Mouse (Mus musculus): ENCODE data around the gene Ap1g2. TPM values are rescaled to one million over a fixed set of nuclear protein-coding genes. Genes with fewer than 3 reads are reported as not detected.
A peak's percentile ranks its signal among the peaks of the same experiment; 100 is the strongest.

Ap1g2 gene
- total RNA-seq, 4 experiments from 2014 or later, result 2.2 to 3.9 (median 3.6) TPM

DNA sequence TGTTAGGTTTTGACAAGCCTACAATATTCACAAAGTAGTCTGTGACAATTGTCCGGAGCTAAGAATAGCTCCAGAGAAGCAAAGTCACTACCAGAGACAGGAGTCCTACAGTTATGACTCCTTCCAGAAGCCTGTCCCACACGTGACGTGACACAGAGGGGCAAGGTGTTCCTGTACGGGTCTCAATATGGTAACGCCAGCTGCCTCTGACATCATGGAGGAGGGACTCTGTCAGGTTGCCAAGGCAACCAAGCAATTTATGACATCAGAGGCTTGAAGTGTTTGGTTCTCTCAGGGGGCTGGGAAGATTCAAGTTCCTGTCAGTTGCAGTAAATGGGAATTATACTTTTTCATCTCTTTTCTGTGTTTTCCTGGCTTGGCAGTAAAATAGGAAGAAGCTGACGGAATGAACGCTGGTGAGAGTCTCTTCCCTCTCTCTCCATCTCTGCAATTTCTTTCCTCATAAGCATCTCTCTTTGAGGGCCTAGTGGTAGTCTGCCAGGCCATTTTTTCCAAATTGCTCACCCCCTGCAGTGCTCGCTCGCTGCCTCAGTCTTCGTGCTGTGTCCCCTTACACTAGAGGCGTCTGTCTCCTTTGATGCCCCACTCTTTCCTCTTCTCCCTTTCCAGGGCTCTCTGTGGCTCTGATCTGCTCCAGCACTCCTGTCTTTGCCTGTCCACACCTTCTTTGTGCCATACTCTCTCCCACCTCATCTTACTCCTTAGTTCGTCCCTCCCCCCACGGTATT is 17.0 kb downstream of the Ap1g2 start:
- no peak for DNase-seq (ENCODE audit: low spot score in 2 of 2)

DNA sequence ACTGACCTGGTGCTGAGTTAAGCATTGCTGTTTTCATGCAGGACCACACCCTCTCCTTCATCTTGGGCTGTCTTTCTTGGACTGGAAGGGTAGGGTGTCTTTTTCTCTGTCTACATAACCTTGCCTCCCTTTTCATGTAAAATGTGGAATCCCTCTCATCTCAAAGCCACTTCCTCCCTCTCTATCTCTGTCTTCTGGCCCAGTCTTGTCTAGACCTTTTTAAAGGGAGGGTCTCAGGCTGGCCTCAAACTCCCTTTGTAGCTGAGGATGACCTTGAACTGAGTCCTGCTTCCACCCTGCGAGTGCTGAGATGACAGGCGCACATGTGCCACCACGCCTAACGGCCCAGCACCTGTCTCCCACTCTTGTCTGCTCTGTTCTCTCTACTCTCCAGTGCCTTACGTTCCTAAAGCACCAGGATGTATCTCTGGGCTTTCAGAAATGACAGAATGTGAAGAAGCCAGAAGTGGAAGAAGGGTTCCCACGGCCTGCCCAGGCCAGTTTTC is 20.3 kb downstream of the Ap1g2 start:
- DNase-seq (ENCODE audit: low spot score in 2 of 2), result no peak

DNA sequence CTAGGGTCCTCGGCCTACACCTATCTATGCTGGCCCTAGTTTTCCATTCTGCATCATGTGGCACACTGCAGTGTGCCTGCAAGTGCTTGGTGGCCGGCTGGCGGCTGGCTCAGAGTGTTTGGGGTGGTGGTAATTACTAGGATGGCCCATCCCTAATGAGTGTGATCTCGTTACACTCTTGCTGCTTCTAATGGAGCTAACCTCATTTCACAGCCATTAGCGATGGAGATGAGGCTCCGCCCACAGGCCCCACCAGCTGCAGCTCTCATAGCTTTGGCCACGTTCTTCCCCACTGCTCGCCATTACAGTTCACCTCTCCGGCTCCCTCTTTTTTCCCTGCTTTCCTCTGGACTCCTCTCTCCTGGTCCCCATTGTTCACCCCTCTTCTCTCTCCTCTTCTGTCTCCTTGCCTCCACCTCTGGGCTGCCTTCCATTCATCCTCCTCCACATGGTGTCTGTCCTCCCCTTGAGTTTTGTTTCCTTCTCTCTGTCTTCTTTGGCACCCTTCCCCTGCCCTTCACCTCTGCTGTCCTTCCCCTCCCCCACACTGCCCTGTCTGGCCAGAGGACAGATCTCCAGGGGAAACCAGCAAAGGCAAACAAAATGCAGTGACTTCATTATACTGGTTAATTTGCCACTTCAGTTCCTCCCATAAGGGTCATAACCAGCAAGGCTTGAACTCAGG is 20.9 kb downstream of the Ap1g2 start:
- DNase-seq (ENCODE audit: low spot score in 2 of 2), result no peak

DNA sequence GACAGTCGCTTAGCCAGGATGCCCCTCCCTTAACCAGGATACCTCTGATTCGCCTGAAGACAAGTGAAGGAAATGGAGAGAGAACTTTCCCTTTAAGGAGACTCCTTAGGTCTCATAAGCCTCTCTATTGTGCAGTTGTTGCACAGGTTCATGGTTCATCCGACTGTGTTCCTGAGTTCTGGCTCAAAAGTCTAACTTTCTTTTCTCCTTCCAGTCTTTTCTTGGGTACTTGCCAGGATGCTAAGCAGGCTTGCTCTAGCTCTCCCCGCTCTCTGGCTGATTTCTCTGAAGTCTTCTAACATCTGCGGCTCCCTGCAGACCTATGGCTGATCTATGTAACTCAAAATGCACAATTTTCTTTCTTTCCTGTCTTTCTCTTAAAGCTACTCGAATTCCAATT is 22.9 kb downstream of the Ap1g2 start:
- DNase-seq (ENCODE audit: low spot score in 2 of 2), result no peak

DNA sequence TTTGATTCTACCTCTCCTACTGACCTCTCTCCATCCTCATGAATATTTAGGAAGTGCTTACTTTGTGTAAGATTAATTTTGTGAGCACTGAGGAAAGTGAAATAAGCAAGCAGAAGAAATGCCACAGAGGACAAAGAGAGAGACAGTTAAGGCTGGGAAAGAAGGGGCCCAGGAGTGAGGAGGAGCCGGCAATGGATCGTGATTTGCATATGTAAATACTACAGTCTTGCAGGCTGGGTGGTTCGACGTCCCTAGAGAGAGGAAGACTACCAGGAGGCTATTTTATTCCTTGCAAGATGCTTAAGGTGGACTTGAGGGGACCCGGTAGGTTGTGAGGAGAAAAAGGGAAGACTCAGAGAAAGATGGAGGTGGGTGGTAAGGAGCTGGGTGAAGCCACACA is 25.3 kb downstream of the Ap1g2 start:
- DNase-seq (ENCODE audit: low spot score in 2 of 2), result no peak

DNA sequence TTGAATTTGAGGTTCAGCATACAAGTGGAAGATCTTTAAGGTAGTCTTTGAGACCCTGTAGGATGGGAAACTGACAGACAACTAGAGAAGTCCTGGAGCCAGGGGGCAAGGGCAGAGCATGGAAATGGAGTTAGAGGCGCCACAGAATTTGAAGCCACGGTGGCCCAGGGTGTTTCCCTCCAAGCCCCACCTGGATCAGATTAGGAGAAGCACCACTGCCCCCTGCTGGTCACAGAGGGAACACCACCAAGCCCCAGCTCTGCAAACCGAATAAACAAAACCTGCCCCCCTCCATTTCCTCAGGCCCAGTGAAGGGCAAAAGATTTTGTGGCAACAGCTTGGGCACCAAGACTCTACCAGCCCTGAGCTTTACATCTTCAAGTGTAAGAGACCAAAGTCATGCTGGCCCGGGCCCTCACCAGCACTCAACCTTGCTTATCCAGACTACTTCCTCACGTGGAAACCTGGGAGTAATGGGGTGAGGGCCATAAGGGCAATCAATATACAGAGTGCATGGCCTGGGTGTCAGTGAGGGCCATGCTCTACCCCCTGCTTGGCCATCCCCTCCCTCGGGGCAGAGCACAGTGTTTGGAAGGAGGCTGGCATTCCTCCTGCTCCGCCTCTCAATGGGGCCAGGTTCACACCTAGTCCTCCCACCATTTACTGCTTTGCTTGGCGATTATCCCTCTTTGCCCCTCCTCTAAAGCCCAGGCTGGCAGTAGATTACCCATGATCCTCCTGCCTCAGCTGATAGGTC is 27.0 kb downstream of the Ap1g2 start:
- DNase-seq (ENCODE audit: low spot score in 2 of 2), result peak in 1 of 2 experiments; percentile 34

DNA sequence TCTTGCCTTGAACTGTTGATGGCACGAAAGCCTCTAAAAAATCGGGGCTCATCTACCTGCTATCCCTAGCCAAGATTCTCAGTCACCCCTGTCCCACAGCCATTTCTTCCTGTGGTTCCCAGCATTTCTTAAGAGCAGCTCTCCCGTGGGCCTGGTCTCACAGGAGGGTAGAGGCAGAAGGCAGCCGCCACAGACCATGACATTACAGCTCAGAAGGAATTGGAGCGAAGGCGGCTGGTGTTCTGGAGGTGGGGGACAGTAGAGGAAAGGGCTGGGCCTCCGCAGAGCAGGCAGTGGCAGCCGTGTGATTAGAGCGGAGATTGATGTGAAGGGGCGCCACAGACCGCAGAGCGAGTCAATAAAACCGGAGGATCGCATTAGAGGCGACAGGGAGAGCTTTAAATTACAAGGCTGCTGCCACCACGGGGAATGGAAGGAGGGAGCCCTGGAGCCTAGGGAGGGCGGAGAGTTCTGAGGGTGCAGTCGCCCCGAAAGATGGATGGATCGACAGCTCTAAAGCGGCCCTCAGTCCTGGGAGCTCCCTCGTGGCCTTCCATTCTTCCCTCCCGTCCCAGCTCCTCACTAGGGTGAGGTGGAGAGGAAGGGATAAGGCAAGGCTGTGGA is 27.9 kb downstream of the Ap1g2 start:
- DNase-seq (ENCODE audit: low spot score in 2 of 2), result no peak

DNA sequence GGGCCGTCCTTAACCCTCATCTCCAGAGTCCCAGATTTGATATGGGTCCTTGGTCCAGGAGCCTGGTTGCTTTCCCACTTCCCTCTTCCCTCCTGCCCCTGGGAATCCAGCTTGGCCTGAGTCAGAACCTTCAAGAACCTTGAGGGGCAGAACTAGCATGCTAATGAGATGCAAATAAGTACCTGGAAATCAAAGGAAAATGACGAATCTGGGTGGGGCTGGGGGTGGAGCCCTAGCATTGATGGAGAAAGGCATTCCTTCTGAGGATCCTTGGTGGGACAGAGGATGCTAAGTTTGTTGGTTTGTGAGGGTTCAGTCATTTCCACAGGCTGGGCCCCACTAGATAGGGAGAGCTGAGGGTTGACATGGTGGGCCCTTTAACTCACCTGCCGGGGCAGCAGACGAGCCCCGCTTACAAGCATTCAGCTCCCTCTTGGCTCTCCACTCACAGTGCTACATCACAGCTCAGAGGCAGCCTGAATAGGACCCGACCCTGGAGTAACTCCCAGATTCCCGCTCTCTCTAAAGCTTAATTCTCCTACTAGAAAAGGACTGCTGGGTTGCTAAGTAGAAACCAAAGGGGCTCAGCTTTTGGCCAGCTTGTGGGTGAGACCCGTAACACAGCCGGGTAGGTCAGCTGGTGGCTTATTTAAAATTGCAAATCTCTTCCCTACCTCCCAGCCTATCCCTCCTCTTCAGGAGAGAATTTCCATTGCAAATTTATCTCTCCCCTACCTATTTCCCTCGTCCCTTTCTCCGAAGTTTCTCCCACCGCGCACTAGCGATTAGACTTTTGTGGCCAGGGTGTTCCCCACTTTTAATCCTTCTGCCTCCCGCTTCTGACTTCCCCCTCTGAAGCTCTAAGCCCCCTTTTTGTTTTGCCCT is 28.7 kb downstream of the Ap1g2 start:
- no peak for DNase-seq (ENCODE audit: low spot score in 2 of 2)

DNA sequence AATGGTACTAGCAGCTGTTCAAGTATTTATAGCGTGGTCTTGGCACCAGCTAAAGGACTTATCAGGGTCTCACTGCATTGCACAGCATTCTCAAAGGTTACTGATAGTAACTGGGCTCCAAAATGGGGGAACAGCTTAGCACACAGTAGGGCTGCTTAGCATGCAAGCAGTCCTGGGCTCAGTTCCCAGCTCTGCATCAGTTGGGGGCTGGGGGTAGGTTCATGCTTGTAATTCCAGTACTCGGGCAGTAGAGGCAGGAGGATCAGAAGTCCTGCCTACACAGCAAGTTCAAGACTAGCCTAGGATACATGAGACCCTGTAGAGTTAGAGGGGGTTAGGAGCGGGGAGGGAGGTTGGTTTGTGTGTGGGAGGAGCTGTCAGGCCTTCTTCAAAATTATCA is 29.4 kb downstream of the Ap1g2 start:
- DNase-seq (ENCODE audit: low spot score in 2 of 2), result no peak

DNA sequence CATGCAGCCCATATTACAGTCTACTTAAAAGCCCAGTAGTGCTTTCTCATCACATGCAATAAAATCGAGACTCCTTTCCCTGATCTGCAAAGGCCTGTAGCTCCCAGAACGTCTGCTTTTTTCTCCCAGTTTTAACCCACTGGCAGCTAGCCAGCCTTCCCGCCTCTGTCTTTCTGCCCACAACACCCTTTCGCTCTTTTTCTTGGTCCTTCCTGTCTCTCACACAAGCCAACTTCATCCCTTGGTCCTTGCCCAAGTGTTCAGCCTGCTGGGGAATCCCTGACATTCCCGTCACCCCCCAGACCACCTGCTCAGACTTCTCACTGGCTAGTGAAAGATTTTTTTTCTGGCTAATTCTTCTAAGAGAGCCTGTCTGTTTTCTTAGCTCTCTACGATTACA is 30.2 kb downstream of the Ap1g2 start:
- DNase-seq (ENCODE audit: low spot score in 2 of 2), result no peak

DNA sequence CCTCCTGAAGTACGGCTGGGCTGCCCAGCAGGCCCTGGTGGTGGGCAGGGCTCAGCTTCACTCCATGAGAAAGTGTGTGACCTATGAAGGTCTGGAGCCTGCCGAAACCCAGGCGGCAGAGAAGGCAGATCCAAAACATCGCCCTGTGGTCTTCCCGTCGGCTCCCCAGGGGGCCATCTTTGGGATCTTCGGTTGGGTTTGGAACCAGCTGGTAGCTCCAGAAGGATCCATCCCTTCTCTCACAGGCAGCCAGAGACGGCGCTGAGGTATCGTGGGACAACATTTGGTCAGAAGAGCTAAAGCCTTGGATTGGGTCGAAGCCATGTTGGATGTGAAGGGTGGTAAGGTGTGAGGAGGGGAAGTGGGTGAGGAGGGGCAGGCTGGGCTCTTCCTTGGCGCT is 32.0 kb downstream of the Ap1g2 start:
- DNase-seq (ENCODE audit: low spot score in 2 of 2), result no peak

DNA sequence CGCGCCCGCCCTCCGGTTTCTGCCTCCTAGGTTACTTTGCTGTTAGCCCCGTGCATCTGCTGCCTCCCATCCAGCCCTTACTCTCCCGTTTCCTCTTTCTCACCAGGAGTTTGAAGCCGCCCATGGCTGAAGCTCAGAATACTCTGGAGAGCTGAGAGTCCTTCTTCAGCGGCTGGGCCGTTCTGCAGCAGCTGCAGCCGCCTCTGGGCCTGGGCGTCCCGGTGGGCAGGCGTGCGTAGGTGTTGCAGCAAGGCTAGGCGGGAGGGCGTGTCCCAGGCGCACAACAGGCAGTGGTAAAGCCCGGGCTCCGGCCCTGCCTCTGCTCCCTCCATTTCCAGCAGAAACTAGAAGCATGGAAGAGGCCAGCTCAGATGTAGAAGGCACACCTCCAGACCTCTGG is 34.6 kb downstream of the Ap1g2 start:
- no peak for DNase-seq (ENCODE audit: low spot score in 2 of 2)

DNA sequence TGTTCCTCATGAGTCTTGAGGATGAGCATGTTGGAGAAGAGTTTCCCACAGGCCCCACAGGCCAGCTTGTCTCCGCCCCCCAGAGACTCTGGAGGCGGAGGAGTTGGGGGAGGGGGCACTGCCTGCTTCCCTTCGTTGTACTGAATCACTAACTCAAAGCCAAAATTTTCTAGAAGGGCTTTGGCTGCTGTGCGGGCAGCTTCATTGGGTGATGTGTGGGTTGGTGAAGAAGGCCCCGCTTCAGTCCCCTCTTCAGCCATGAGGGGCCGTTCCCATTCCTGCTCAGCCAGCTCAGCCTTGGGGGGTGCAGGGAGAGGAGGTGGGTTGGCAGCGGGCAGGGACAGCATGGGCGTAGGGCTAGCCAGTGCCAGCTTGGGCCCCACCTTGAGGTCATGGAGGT is 40.4 kb downstream of the Ap1g2 start:
- DNase-seq (ENCODE audit: low spot score in 2 of 2), result no peak

DNA sequence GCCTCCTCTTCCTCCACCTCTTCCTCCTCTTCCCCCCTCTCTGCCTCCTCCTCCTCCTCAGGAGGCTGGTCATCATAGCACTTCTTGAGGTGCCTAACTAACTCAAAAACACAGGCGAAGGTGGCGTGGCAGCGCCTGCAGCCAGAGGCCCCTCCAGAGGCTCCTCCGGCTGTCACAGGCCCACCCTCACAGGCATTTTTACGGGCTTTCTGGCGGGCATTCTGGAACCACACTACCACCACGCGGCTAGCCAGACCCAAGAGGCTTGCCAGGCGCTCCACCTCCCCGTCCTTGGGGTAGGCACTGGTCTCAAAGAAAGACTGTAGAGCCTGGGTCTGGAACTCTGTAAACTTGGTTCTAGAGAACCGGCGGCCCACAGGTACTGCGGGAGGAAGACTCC is 41.0 kb downstream of the Ap1g2 start:
- DNase-seq (ENCODE audit: low spot score in 2 of 2), result no peak

DNA sequence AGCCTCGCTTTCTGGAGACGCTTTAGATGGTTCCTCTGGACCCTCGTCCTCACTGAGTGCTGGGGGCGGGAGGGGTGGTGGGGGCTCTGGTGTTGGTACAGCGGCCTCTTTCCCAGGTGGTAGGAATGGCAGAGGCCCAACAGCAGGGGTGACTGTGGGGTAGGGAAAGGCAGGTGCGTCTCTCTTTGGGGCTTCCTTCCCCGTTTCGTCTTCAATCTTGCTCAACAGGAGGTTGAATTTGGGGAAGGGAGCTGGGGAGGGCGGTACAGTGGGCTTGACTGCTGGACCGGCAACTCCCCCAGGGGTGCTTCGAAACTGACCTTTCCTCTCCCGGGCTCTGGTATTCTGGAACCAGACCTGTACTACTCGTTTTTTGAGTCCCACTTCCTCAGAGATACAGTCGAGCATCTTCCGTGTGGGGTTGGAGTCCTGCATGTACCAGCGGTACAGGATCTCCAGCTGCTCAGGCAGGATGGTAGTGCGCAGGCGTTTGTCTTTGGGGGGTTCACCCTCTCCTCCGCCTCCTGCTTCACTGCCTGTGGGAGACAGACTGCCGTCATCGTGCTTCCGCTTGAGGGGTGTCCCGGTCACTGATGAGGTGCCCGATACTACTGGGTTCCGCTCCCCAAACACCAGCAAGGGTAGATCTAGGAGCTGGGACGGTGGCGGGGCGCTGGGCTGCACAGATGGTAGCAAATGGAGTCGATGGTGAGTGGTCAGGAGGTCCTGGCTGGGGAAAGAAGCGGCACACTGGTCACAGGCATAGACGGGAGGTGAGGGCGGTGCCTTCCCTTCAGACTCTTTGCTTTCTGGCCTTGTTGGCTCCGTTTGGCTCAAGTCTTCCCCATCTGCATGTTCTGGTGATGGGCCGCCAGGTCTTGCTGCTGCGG is 41.7 kb downstream of the Ap1g2 start:
- no peak for DNase-seq (ENCODE audit: low spot score in 2 of 2)

DNA sequence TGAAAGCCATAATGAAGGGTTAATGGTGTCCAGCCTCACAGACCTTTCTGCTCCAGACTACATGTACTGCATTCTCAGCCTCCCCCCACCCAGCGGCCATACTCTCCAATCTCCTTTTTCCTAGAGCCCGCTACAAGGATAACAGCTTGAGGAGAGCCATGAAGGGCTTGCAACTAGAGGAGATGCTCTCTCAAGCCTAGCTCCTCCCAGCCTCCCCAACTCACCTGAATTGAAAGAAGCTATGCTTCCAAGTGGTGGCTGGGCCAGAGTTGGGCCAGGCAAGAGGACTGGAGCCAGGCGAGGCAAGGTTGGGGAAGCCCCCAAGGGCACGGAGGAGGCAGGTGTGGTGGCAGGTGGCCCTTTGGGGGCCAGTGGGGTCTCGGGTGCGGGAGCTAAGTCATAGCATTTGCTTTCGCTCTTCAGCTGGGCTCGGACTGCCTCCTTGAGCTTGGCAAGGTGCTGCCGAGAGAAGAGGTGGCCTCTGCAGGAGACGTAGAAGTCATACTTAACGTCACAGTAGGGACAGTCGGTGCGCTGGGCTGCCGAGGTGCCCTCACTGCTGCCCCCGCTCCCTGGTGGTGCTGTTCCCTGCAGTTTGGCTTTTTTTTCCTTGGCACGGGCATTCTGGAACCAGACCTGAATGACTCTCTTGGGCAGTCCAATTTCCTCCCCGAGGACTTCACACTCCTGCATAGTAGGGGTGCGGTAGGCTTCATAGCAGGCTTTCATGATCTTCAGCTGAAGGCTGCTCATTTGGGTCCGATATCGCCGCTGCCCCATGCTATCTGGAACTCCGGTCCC is 42.6 kb downstream of the Ap1g2 start:
- DNase-seq (ENCODE audit: low spot score in 2 of 2), result no peak

DNA sequence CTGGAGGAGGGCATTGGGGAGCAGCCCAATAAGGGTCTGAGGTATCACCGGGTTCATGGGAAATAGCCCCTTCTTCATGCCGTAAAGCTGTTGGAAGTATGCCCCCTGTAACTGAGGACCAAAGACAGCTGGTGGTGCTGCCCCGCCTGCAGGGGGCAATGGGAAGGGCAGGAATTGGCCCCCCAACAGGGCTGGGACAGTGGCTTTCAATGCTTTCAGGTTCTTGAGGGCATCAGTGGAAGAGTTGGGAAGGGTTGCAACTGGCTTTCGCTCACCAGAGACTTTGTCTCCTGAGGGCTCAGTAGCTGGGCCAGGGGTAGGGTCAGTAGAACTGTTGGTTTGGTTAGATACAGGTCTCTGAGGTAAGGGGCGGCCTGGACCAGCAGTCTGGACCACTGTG is 43.3 kb downstream of the Ap1g2 start:
- no peak for DNase-seq (ENCODE audit: low spot score in 2 of 2)

DNA sequence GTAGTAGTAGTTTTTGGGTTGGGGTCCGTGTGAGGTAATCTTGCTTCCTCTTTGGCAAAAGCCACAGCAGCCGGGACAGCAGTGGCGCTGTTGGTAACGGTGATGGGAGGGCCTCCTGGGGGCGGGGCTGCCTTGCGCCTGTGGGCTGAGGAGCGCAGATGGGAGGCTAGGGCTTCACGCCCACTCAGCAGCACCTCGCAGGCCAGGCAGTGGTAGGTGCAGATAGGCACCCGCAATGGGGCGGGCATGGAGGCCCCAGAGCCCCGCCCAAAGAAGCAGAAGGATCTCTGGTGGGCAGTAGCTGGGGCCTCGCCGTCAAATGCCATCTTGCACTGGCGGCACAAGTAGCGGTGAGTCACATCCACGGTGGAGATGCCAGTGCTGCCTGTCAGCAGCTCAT is 43.8 kb downstream of the Ap1g2 start:
- no peak for DNase-seq (ENCODE audit: low spot score in 2 of 2)

DNA sequence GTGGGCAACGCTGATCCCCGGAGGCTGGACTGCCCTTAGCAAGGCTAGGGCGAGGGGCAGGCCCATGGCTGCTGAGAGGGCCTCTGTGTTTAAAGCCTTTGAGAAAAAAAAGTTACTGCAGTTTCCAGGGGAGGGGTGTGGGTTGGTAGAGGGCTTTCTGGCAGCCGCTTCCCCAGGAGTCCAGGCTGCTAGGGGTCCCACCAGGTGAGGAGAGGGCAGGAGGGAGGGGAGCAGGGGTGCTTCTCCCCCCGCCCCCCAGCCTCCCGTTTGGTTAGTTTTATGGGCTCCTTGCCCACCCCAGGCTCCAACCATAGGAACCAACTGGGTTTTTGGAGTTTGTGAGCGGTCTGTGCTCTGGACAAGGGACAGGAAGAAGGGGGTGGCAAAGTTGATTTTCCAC is 44.5 kb downstream of the Ap1g2 start:
- no peak for DNase-seq (ENCODE audit: low spot score in 2 of 2)

Data from gastrocnemius, adult 8-10 months (tissue).